Mouse (Mus musculus): ENCODE measurements at regions not wholly inside any gene's neighbourhood (a gene's known extent, or its start where the extent isn't known, plus 50 kb on each side); places are given as distances from the start of the nearest gene placed in this dataset.
"Not testable (repeated sequence)": the region's sequence is repeated elsewhere in the genome, so short reads cannot be mapped to it uniquely, and the experiment has no call there.

DNA sequence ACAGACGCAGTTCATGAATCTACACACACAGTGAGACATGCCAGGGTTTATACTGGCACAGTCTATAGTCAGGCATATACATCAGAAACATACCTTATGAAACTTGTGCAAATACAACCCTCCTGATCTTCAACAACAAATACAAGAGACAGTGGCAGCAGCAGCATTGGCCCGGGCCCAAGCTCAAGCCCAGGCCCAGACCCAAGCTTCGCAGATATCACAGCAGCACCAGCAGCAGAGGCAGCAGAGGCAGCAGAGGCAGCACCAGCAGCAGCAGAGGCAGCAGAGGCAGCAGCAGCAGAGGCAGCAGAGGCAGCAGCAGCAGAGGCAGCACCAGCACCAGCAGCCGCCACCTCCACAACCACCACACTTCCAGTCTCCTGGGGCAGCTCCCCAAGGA lies 80.0 kb downstream of the Samd9l start:
- DNase-seq (no peak), ATAC-seq (no peak)
- WGBS (ENCODE audit: insufficient replicate concordance), result 79% methylated on average over 4 of the region's 4 CpGs
- Histone ChIP-seq H3K27ac (ENCODE audit: low read depth) (no peak overlapping the region), H3K36me3 (replicated peaks; ENCODE audit: insufficient read depth, low read length) (no peaks in the 10 kb centered on the region), H3K4me2 (ENCODE audit: low read depth, low read length) (no peak overlapping the region), H3K27me3 (ENCODE audit: insufficient read depth, low read length) (no peaks in the 10 kb centered on the region), H3K4me3 (ENCODE audit: low read depth, low read length) (no peak overlapping the region), H3K4me1 (ENCODE audit: insufficient read depth) (no peaks in the 10 kb centered on the region), H3K9me3 (ENCODE audit: low read length) (no peaks in the 10 kb centered on the region), H3K9ac (replicated peaks) (no peak overlapping the region)
- TF ChIP-seq EP300 (IDR thresholded peaks at IDR 0.05; ENCODE audit: low read depth) (no peak), CTCF (IDR thresholded peaks at IDR 0.05; ENCODE audit: low read depth) (no peak)

DNA sequence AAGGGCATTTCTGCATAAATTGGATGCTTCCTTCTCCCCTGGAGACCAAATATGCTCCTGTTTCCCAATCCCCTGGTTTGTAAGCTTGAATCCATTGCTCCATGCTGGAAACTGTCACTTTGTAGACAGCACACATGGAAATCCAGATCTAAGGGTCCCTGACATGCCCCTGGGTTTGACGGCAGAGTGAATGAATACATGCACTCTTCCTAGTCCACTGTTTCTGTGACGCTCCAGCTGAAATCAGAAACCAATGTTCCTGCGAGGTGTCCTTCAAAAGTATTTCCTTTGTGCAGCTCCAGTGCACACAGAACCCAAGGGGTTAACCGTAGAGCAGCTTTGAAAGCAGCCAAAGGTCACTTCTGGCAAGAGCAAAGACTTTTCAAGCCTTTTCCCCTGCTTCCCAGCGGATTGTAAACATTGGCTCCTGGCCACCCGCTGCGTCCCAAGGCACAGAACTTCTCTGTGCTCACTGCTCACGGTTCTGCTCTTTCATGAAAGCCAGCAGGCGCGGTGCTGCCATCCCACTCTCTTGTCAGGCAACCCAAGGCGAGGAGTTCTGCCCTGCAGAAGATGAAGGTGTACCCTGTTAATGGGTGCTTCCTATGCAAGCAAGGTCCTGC lies 91.7 kb downstream of the Samd9l start:
- 0 out of 2 replicates have a peak, but pooled peaks have one; percentile 28 for TF ChIP-seq EP300 (IDR thresholded peaks at IDR 0.05; ENCODE audit: low read depth)
- H3K36me3 ChIP-seq (replicated peaks; ENCODE audit: insufficient read depth, low read length); H3K27ac ChIP-seq (ENCODE audit: low read depth); H3K4me1 ChIP-seq (ENCODE audit: insufficient read depth); H3K27me3 ChIP-seq (ENCODE audit: insufficient read depth, low read length); H3K9ac ChIP-seq (replicated peaks); H3K4me3 ChIP-seq (ENCODE audit: low read depth, low read length); H3K9me3 ChIP-seq (ENCODE audit: low read length): not testable (repeated sequence)
- peak; percentile 87 for ATAC-seq
- H3K4me2 ChIP-seq (ENCODE audit: low read depth, low read length), result peak overlapping the region; percentile 29; the same call in 1 of the 2 replicates
- DNase-seq, result peak; percentile 71
- 11% methylated on average over 11 of the region's 11 CpGs for WGBS (ENCODE audit: insufficient replicate concordance)

DNA sequence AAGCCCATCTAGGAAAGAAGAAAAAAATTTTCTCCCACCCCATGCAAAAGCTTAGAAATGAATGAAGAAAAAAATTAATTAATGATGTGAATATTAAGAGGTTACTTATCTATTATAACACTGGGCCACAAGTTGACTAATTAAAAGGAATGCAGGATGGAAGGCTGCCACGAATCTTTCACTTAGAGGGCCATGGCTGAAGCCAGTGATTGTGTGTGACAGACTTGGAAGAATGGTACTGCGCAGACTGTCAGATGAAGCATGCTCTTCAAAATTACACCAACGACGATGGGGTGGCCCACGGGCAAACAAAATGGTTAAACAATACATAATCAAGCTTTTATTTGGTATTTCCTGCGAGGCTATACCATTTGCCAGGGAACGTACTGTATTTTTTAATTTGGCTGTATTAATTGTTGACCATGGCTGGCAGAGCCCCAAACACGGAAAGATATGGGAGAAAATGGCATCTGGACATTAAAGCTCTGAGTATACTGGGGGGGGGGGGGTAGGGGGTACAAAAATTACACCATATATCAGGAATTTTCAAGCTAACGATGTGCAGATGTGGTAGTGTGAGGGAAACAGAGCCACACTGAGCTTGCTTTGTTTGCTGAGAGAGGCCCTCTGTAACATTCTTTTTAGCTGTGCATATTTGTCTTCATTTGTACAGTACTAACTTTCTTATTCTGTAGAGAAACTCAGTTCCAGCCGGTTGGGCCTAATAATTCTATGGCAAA lies 94.3 kb downstream of the Samd9l start:
- not testable (repeated sequence) for DNase-seq; H3K36me3 ChIP-seq (replicated peaks; ENCODE audit: insufficient read depth, low read length); H3K9me3 ChIP-seq (ENCODE audit: low read length); H3K4me2 ChIP-seq (ENCODE audit: low read depth, low read length); H3K9ac ChIP-seq (replicated peaks); H3K27ac ChIP-seq (ENCODE audit: low read depth); H3K4me1 ChIP-seq (ENCODE audit: insufficient read depth); H3K27me3 ChIP-seq (ENCODE audit: insufficient read depth, low read length); H3K4me3 ChIP-seq (ENCODE audit: low read depth, low read length); ATAC-seq
- WGBS (ENCODE audit: insufficient replicate concordance), result 70% methylated on average over 10 of the region's 10 CpGs

DNA sequence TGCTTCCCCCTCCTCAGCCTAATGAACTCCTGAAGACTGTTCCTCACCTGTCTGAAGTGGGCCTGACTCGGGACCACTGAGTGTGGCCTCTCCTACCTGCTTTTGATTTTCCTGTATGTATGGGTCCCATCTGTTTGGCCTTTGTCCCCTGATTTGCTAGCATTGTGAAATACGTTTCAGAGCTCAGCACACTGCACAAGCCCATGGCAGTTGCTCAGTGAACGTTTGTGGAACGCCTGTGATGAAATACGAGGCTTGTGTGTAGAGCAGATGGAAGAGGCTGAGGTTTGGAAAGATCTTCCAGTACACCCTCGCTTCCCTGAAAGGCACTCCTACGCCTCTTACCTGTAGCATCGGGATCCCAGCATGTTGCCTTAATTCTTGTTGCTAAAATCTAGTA lies 106.1 kb downstream of the Samd9l start:
- not testable (repeated sequence) for H3K27ac ChIP-seq (ENCODE audit: low read depth); H3K27me3 ChIP-seq (ENCODE audit: insufficient read depth, low read length); H3K4me1 ChIP-seq (ENCODE audit: insufficient read depth); H3K4me2 ChIP-seq (ENCODE audit: low read depth, low read length); H3K9me3 ChIP-seq (ENCODE audit: low read length); H3K4me3 ChIP-seq (ENCODE audit: low read depth, low read length); H3K36me3 ChIP-seq (replicated peaks; ENCODE audit: insufficient read depth, low read length); H3K9ac ChIP-seq (replicated peaks)
- DNase-seq (peak; percentile 15), ATAC-seq (peak; percentile 82)
- WGBS (ENCODE audit: insufficient replicate concordance), result 50% methylated on average over 8 of the region's 8 CpGs

DNA sequence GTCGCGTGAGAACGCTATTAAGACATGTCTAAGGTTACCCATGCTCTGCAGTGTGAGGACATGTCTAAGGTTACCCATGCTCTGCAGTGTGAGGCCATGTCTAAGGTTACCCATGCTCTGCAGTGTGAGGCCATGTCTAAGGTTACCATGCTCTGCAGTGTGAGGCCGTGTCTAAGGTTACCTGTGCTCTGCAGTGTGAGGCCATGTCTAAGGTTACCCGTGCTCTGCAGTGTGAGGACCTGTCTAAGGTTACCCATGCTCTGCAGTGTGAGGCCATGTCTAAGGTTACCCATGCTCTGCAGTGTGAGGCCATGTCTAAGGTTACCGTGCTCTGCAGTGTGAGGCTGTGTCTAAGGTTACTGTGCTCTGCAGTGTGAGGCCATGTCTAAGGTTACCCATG lies 107.4 kb downstream of the Samd9l start:
- not testable (repeated sequence) for H3K9ac ChIP-seq (replicated peaks); H3K4me2 ChIP-seq (ENCODE audit: low read depth, low read length); H3K4me1 ChIP-seq (ENCODE audit: insufficient read depth); H3K9me3 ChIP-seq (ENCODE audit: low read length); H3K4me3 ChIP-seq (ENCODE audit: low read depth, low read length); DNase-seq; ATAC-seq; H3K36me3 ChIP-seq (replicated peaks; ENCODE audit: insufficient read depth, low read length); H3K27me3 ChIP-seq (ENCODE audit: insufficient read depth, low read length); H3K27ac ChIP-seq (ENCODE audit: low read depth)
- WGBS (ENCODE audit: insufficient replicate concordance), result 94% methylated on average over 6 of the region's 6 CpGs

DNA sequence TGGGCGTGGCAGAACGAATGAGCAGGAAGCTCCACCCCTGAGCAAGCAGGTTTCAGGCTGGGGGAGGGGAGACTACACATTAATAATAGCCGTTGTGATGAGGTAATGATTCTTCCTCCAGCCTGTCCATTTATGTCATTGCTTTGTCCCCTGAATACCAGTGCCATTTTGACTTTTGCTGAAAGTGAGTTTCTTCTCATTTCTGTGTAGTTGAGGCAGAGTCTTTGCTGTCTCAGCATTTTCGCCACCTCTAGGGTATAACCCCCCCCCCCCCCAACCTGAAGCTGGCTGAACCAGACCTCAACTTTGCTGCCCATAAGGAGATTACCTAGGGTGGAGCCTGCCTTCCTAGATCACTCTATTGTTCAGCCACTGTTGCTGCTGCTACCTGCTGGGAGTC lies 130.6 kb downstream of the Samd9l start:
- H3K27ac ChIP-seq (ENCODE audit: low read depth); H3K4me1 ChIP-seq (ENCODE audit: insufficient read depth): not testable (repeated sequence)

DNA sequence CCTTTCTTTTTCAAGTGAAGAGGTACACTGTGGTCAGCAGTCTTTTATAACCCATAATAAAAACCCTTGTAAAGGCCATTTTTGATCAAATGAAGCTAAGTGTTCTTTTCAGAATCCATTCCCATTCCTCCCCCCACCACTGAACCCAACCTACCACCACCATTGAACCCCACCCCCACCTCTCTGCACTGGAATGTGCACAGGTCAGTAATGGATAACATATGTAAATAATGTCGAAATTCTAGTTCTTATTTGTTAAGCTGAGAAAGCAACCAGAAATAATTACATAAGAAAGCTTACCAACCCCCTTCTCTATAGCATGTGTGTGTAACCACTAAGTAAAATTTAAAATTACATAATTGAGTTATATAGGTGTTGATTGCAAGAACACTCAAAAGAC lies 133.9 kb downstream of the Samd9l start:
- DNase-seq; H3K27me3 ChIP-seq (ENCODE audit: insufficient read depth, low read length); H3K9me3 ChIP-seq (ENCODE audit: low read length); H3K4me2 ChIP-seq (ENCODE audit: low read depth, low read length); H3K9ac ChIP-seq (replicated peaks); H3K4me3 ChIP-seq (ENCODE audit: low read depth, low read length); H3K36me3 ChIP-seq (replicated peaks; ENCODE audit: insufficient read depth, low read length); H3K27ac ChIP-seq (ENCODE audit: low read depth); H3K4me1 ChIP-seq (ENCODE audit: insufficient read depth): not testable (repeated sequence)
- WGBS (ENCODE audit: insufficient replicate concordance), result 31% methylated on average over 1 of the region's 1 CpGs
- ATAC-seq, result peak; percentile 77

More for the DNA sequence above, 130.6 kb downstream of the Samd9l start:
- H3K9ac ChIP-seq (replicated peaks); H3K9me3 ChIP-seq (ENCODE audit: low read length); ATAC-seq; H3K4me3 ChIP-seq (ENCODE audit: low read depth, low read length); H3K27me3 ChIP-seq (ENCODE audit: insufficient read depth, low read length); DNase-seq; H3K36me3 ChIP-seq (replicated peaks; ENCODE audit: insufficient read depth, low read length); H3K4me2 ChIP-seq (ENCODE audit: low read depth, low read length): not testable (repeated sequence)
- WGBS (ENCODE audit: insufficient replicate concordance), result 85% methylated on average over 2 of the region's 4 CpGs
